Mouse (Mus musculus) heart, adult 18-20 months (tissue): Measurements from ENCODE around the gene Lars2. TPM values are rescaled to one million over a fixed set of nuclear protein-coding genes. Genes with fewer than 3 reads are reported as not detected.
"Not testable (repeated sequence)": the region's sequence is repeated elsewhere in the genome, so short reads cannot be mapped to it uniquely, and the experiment has no call there.

ENCODE experiments used
- DNase-seq, 2 experiments: peaks; one replicate each; pipeline ENCODE4 v3.0.0; 2021 to 2022; ENCODE audit warnings: mixed read lengths in 1 of 2
- long read RNA-seq, 2 experiments: library from polyadenylated mRNA; stranded (forward); transcript quantifications; one replicate each; pipeline ENCODE4 v2.0.0; 2021
- total RNA-seq, 2 experiments: library from RNA; stranded (reverse); gene quantifications; 2 replicates each; pipeline ENCODE4 v1.2.3; 2021

Lars2 gene
- total RNA-seq = 10 to 100 TPM; 73.1 to 80.0 TPM
- long read RNA-seq, experiment 1, transcript Lars2-201 (21 exons, 3,894 nt) = major isoform, 11 of 14 reads
- long read RNA-seq, experiment 1, partial matches to known transcripts = 3 of 14 reads
- long read RNA-seq, experiment 1, other reads (novel, unspliced or antisense) = 0 of 14 reads
- long read RNA-seq, experiment 2, partial matches to known transcripts = 1 of 7 reads
- long read RNA-seq, experiment 2, other reads (novel, unspliced or antisense) = 2 of 7 reads

GRCm38 (mm10) chr9:123366708-123367385 is at the start of gene Lars2:
TSS of gene Lars2 (plus strand) at chr9:123366927.
- peak; percentile 94 to 95 for DNase-seq

DNA sequence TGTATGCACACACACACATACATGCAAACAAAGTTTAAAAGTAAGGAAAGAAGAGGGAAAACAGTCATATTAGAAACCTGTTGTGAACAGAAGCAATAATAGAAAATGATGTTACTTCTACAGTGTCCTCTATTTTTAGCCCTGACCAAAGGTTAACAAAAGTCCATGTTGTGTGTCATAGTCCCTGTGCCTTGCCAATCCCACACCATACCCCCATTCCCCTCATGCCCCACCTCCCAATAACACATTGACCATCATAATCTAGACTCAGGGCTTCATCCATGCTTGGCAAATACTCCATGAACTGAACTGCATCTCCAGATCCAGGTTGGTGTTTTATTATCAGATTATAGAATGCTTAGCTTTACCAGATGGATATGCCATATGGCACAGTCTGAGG is 40.6 kb upstream of the Lars2 start:
- DNase-seq = no peak

DNA sequence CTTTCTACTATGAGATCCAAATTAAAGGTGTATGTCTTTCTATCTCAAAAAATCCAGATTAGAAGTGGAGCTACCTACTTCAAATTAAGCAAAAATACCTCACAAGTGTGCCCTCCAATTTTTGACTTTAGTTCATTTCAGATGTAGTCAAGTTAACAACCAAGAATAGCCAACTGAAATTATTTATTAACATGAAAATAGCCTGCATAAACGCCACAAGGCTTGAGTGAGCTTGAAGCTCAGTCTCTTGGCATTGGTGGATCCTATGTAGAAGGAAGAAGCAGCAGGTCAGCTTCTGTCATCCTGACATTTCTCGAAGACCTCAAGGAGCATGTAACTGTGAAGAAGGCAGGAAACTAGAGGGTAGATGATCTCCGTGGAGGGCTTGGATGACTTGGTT is 38.4 kb upstream of the Lars2 start:
- no peak for DNase-seq

GRCm38 (mm10) chr9:123329831-123330230 is 36.9 kb upstream of the Lars2 start:
- no peak for DNase-seq

- not testable (repeated sequence) for DNase-seq
Observed at GRCm38 (mm10) chr9:123330271-123330670, 36.5 kb upstream of the Lars2 start.

GRCm38 (mm10) chr9:123333479-123333878 is 33.2 kb upstream of the Lars2 start:
- DNase-seq = no peak

DNA sequence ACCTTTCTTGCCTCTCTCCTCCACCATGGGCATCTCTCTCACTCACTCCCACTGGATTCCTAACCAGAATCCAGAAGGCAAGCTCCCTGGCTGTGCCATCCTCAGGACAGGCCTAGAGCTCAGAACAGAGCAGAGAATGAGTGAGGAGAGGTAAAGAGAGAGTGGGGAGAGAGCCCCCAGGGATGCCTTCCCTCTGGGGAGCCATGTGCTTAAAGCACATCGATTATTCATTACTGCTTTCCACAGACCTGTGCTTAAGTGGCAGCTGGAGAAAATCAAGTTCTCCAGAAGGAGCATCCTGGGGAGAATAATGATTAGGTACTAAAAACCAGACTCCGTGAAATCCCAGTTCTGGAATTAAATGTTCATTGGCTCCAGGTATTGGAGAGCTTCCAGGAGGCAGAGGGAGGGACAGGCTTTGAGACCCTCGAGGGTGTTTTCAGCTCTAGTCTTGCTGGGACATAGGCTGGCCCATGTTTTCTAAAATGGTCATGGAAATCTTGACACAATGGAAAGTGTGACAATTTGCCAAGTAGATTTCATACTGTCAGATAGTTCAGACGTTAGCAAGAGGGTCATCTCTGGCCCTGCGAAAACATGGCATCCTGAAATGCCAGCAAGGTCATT is 31.6 kb upstream of the Lars2 start:
- DNase-seq = no peak

DNA sequence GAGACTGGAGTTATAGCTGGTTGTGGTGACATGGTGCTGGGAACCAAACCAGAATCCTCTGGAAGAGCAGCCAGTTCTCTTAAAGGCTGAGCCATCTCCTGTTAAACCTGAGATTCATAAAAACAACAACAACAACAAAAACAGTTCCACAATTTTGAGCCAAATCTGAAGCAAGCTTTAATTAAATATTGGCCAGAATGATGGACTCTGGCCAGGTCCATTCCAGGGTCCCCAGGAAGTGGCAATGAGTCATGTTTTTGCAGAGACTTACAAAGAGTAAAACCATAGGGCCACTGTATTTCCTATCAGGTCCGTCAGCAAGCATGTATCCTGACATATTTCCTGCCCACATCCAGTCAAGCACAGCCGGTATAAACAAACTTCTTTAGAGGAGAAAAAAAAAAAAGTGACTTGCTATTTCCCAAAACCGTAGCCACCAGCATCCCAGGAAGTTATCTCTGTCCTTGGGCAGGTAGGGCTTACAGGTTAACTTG is 27.0 kb upstream of the Lars2 start:
- DNase-seq = no peak

- no peak for DNase-seq
Observed at GRCm38 (mm10) chr9:123341256-123341655, 25.5 kb upstream of the Lars2 start.

DNA sequence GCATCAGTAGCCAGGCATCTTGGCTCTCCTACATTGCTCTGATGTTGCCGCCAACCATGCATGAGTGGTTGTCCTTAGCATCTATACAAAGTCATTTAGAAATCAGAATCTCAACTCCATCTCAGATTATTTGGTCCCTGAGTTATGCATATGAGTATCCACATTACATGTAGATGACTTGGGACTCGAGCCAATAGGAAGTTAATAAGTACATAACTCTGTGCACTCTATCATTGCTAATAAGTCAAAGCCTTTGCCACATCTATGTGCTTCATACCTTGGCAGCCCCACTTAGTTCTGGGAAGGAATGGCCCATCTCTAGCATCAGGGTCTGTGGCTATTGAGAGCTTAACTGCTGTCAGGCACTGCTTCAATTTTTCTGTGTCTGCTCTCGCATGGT is 23.7 kb upstream of the Lars2 start:
- no peak for DNase-seq

DNA sequence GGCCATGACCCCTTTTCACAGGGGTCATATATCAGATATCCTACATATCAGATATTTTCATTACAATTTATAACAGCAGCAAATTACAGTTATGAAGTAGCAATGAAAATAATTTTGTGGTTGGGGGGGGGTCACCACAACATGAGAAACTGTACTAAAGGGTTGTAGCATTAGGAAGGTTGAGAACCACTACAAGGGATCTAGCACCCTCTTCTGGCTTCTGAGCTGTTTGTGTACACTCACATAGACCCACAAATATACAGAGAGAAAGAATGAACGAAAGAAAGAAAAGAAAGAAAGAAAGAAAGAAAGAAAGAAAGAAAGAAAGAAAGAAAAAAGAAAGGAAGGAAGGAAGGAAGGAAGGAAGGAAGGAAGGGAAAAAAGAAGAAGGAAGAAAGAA is 17.4 kb upstream of the Lars2 start:
- not testable (repeated sequence) for DNase-seq

DNA sequence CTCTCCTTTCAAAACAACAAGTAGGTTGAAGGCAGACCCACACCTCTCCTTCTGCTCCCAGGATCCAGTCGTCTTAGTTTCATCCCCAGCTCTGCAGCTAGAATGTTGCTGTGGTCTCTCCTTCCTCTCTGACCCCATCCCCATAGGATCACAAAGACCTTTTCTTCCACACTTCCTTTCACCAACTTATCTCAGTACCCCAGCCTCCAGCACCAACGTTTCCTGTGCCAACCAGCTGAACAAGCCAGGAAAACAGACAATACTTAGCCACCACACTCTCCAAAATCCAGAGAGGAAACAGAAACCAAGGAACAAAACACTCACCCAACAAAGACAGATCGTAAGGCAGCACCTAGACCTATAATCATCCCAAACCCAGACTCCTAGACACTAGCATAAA is 6.7 kb upstream of the Lars2 start:
- no peak for DNase-seq

- no peak for DNase-seq
Observed at GRCm38 (mm10) chr9:123365353-123365752, 1.4 kb upstream of the Lars2 start.

- no peak for DNase-seq
Observed at GRCm38 (mm10) chr9:123365942-123366707, 602 bp upstream of the Lars2 start.

DNA sequence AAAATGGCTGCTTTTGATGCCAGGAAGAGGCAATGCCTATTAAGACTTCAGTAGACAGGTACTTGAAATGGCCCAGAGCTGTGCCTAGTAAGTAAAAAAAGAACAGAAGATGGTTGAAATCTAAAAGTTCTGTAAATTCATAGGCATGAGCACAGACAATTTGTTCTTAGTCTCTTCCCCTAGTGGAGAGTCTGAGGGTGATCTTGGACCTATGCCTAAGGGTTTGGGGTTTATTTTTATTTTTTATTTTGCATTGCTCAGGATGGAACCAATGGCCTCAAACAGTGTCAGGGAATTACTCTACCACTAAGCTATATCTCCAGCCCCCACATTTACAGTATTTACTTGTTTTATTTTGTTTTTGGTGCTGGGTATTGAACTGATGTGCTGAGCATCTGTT is 909 bp downstream of the Lars2 start:
- DNase-seq = no peak

- DNase-seq = no peak
Observed at GRCm38 (mm10) chr9:123382399-123382798, 15.7 kb downstream of the Lars2 start.

DNA sequence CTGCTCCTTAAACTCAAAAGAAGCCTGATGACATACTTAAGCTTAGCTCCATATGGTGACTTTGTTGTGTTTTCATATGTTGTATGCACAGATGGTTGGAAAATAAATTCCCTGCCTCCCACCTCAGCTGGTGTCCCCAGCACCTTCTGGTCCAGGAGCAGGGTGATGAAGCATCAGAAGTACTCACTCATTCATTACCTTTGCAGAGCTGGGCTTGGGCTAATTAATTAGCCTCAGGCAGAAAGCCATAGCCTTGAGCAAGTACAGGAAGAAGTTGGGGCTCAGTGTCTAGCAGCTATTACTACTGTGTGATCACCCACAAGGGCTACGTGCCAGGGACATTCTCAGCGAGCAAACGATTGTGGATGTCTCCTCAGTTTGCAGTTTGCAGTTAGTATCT is 18.0 kb downstream of the Lars2 start:
- no peak for DNase-seq

GRCm38 (mm10) chr9:123385352-123386198 is 18.8 kb downstream of the Lars2 start:
- DNase-seq = no peak

DNA sequence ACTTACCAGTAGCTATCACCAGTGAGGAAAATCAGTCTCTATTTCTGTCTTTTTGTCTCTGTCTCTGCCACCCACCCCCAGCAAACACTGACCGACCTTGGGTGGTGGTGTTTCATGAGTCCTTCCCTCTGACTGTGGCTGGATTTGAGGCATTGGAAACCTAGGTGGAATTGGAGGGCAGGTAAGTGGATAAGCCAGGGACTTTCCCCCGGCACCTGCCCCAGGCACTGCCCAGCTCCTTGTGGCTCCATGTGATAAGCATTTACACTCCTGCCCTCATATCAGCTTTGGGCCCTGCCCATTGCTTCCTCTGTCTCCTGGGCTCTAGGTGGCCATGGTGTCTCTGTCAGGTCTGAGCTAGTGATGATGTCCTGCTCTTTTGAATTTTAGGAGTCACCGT is 19.6 kb downstream of the Lars2 start:
- no peak for DNase-seq

GRCm38 (mm10) chr9:123388087-123389007 is 21.6 kb downstream of the Lars2 start:
- DNase-seq = not testable (repeated sequence)
